Comparison of ENCODE assay signal across 22 mouse cellular contexts in the genomic region with DNA sequence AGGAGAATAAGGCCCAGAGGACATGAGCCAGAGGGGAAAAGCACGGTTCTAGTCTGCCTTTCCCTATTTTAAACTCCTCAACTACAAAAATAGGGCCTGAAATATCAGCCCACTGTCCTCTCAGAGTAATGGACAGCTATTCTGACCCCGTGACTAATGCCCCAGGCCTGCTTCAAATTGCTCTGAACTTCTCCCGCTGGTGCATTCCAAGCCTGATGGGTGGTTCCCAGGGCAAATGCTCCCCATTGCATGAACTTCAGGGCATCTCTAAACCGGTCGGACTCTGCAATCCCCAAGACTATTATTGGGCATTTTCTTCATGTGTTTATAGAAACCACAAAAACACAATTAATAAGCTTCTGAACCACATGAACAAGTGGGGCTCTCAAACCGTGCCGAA. TPM values are rescaled to one million over a fixed set of nuclear protein-coding genes. Genes with fewer than 3 reads are reported as not detected.
"Had no signal": no experiment of that assay in that cellular context is flagged by ENCODE, and none has a peak within 500 bp of the region (broad histone marks: within the 10 kb centered on the region; RNA-seq: fewer than 3 reads in every experiment).

No protein-coding gene starts in this region.

- H3K9ac ChIP-seq: limb, embryonic 12.5 days; limb, embryonic 15.5 days; liver, embryonic 12.5 days; liver, embryonic 15.5 days; midbrain, embryonic 13.5 days; neural tube, embryonic 13.5 days had no signal

- H3K27me3 ChIP-seq: limb, embryonic 12.5 days; limb, embryonic 15.5 days; liver, embryonic 12.5 days; liver, embryonic 15.5 days; midbrain, embryonic 13.5 days; neural tube, embryonic 13.5 days had no signal

- H3K4me2 ChIP-seq: limb, embryonic 12.5 days; limb, embryonic 15.5 days; liver, embryonic 12.5 days; liver, embryonic 15.5 days; midbrain, embryonic 13.5 days; neural tube, embryonic 13.5 days had no signal

- H3K4me1 ChIP-seq: limb, embryonic 12.5 days; limb, embryonic 15.5 days; liver, embryonic 12.5 days; midbrain, embryonic 10.5 days; midbrain, embryonic 13.5 days; neural tube, embryonic 13.5 days had no signal

- DNase-seq: kidney, postnatal 14 days; kidney, postnatal 4 days; left cerebral cortex, postnatal 4 days; lung, adult 2 months; lung, postnatal 14 days; lung, postnatal 4 days; retina, postnatal 1 day; right cerebral cortex, postnatal 25 days; spleen, adult 18-20 months; thymus, adult 18-20 months; thymus, postnatal 36 days had no signal

- H3K36me3 ChIP-seq: limb, embryonic 12.5 days; limb, embryonic 15.5 days; liver, embryonic 12.5 days; midbrain, embryonic 10.5 days; midbrain, embryonic 13.5 days; neural tube, embryonic 13.5 days had no signal

- H3K27ac ChIP-seq: limb, embryonic 12.5 days; limb, embryonic 15.5 days; liver, embryonic 12.5 days; liver, embryonic 15.5 days; midbrain, embryonic 10.5 days; midbrain, embryonic 13.5 days; neural tube, embryonic 13.5 days had no signal

- H3K9me3 ChIP-seq: limb, embryonic 12.5 days; limb, embryonic 15.5 days; liver, embryonic 12.5 days; liver, embryonic 15.5 days; midbrain, embryonic 10.5 days; midbrain, embryonic 13.5 days; neural tube, embryonic 13.5 days had no signal

- H3K4me3 ChIP-seq: limb, embryonic 12.5 days; limb, embryonic 15.5 days; liver, embryonic 12.5 days; liver, embryonic 15.5 days; midbrain, embryonic 10.5 days; midbrain, embryonic 13.5 days; myocyte; neural tube, embryonic 13.5 days had no signal

- ATAC-seq: liver, embryonic 12.5 days; midbrain, embryonic 13.5 days; midbrain, embryonic 16.5 days had no signal

RNA-seq across cellular contexts. Expression of a gene that starts 37.1 kb away (rescaled TPM):
- polyA plus RNA-seq: limb, embryonic 12.5 days; limb, embryonic 15.5 days; lung, adult 2 months; lung, embryonic 16.5 days; midbrain, embryonic 10.5 days; midbrain, embryonic 13.5 days; midbrain, embryonic 16.5 days; myocyte; neural tube, embryonic 13.5 days; urinary bladder, adult 2 months had no signal
